Mouse (Mus musculus) embryonic facial prominence, embryonic 11.5 days (tissue): ENCODE results near the gene Smad3. TPM values are rescaled to one million over a fixed set of nuclear protein-coding genes. Genes with fewer than 3 reads are reported as not detected.

Source experiments
- ATAC-seq: fragments of 200-750 bp; cut with Nextera tagmentation; replicated peaks from 2 replicates; pipeline ENCODE4 v1.8.0; 2017; ENCODE audit warnings: low read depth; ENCODE audit not compliant: insufficient number of reproducible peaks, low FRiP score, low TSS enrichment
- DNase-seq: peaks from one replicate; pipeline ENCODE4 v3.0.0-alpha.2; 2015; ENCODE audit warnings: low spot score
- H3K27ac ChIP-seq: fragments of 300-500 bp; sonication (generic); replicated peaks from 2 replicates; pipeline ENCODE4 v1.5.1; 2014; ENCODE audit warnings: mild to moderate bottlenecking, low read depth, low read length, control low read depth
- H3K27me3 ChIP-seq: fragments of 300-500 bp; sonication (generic); 2 replicates; pipeline ENCODE4 v1.6.1; 2014; ENCODE audit warnings: mild to moderate bottlenecking, low read length, moderate library complexity, mixed read lengths; ENCODE audit not compliant: control insufficient read depth, insufficient read depth
- H3K36me3 ChIP-seq: fragments of 300-500 bp; sonication (generic); replicated peaks from 2 replicates; pipeline ENCODE4 v1.6.1; 2014; ENCODE audit warnings: low read depth, mild to moderate bottlenecking, low read length, moderate library complexity, mixed read lengths; ENCODE audit not compliant: control insufficient read depth, insufficient read depth
- H3K4me1 ChIP-seq: fragments of 300-500 bp; sonication (generic); 2 replicates; pipeline ENCODE4 v1.6.1; 2014; ENCODE audit warnings: low read length, mixed read lengths; ENCODE audit not compliant: control insufficient read depth, insufficient read depth
- H3K4me2 ChIP-seq: fragments of 300-500 bp; sonication (generic); 2 replicates; pipeline ENCODE4 v1.6.1; 2014; ENCODE audit warnings: low read depth, mild to moderate bottlenecking, control low read depth, low read length, moderate library complexity
- H3K4me3 ChIP-seq: fragments of 300-500 bp; sonication (generic); 2 replicates; pipeline ENCODE4 v1.5.1; 2014; ENCODE audit warnings: low read depth, low read length, control low read depth
- H3K9ac ChIP-seq: fragments of 300-500 bp; sonication (generic); replicated peaks from 2 replicates; pipeline ENCODE4 v1.6.1; 2014; ENCODE audit warnings: mild to moderate bottlenecking, control low read depth, low read length
- H3K9me3 ChIP-seq: fragments of 300-500 bp; sonication (generic); replicated peaks from 2 replicates; pipeline ENCODE4 v1.6.1; 2016; ENCODE audit warnings: mild to moderate bottlenecking, low read length, inconsistent platforms, mixed read lengths; ENCODE audit not compliant: control insufficient read depth
- WGBS: fragments of 180-500 bp; shearing (Covaris S2); extraction: QIAGEN DNeasy Blood & Tissue Kit; methylation state at CpG from one replicate; pipeline ENCODE4 v1.1.7; 2014; 5-methylcytosine and 5-hydroxymethylcytosine counted together
- polyA plus RNA-seq: library from polyadenylated mRNA; unstranded; fragments of >200 nt; fragmentation: Nextera tagmentation; extraction: Ambion mirVana; gene quantifications from 2 replicates; pipeline ENCODE4 v1.2.1, GENCODE M21; 2014

Gene Smad3
- polyA plus RNA-seq, 1 experiment from 2014 or later = 19.0 TPM

DNA sequence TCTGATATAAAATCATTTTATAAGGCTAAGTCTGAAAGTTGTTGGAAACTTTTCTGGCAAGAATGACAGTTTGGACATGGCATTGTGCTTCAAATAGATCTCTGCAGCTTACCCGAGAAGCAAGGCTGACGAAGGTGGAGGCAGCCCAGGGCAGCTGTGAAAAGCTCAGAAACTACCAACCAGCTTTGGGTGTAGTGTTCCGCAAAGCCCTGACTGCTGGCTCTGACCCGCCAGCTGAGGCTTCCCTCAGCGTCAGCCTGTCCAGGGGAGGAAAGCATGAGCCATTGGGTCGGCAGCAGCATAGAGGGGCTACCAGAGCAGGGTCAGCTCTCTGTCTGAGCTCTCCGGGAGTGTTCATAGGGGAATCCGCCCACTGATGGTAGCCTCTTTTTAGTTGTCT lies 148.5 kb downstream of the Smad3 start:
- Histone ChIP-seq H3K27me3 (no peaks in the 10 kb centered on the region), H3K36me3 (no peaks in the 10 kb centered on the region), H3K9ac (no peak overlapping the region), H3K4me2 (no peak overlapping the region), H3K27ac (no peak overlapping the region), H3K4me1 (peaks cover 7% of the 10 kb centered on the region), H3K4me3 (no peak overlapping the region), H3K9me3 (no peaks in the 10 kb centered on the region)
- DNase-seq (no peak), ATAC-seq (no peak)
- WGBS = 69% methylated on average over 8 of the region's 8 CpGs

DNA sequence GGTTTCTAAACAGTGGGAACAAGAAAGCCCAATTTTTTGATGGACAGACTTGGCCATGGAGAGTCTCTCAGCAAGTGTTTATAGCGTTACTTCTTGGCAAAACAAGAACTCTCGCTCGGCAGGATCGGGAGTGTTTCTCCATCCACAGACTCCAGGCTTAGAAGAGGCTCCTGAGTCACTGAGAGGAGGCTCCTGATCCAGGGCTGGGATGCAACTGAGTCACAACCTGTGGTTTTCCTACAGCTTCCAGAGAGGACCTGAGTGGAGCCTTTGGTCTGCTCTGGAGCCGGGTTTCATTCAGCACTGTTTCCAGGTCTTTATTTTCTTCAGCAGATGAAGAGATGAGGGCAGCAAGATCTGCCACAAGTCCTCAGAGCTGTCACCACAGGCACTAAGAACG lies 149.8 kb downstream of the Smad3 start:
- H3K36me3 ChIP-seq = no peaks in the 10 kb centered on the region
- H3K27me3 ChIP-seq = no peaks in the 10 kb centered on the region
- DNase-seq = no peak
- peaks cover 4% of the 10 kb centered on the region; the same call in 1 of the 2 replicates for H3K4me1 ChIP-seq
- no peak overlapping the region for H3K4me3 ChIP-seq
- no peak overlapping the region for H3K4me2 ChIP-seq
- H3K9me3 ChIP-seq = no peaks in the 10 kb centered on the region
- no peak overlapping the region for H3K9ac ChIP-seq
- 73% methylated on average over 6 of the region's 6 CpGs for WGBS
- no peak overlapping the region for H3K27ac ChIP-seq
- ATAC-seq = no peak

DNA sequence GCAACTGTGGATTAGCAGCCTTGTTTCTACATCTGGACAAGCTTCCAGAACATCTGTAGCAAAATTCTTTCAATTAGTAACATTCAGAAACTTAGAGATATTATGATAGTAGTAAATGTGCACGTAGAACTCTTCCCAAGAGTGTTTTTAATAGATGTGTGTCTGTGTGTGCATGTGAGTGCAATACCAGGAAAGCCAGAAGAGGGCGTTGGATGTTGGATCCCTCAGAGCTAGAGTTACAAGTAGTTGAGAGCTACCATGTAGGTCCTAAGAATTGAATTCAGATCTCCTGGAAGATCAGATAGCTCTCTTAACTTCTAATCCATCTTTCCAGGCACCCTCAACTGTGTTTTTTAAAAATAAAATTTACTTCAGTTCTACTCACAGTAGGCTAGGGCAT lies 151.2 kb downstream of the Smad3 start:
- no peaks in the 10 kb centered on the region for H3K36me3 ChIP-seq
- H3K4me3 ChIP-seq = no peak overlapping the region
- H3K4me2 ChIP-seq = no peak overlapping the region
- no peak overlapping the region for H3K9ac ChIP-seq
- no peaks in the 10 kb centered on the region for H3K27me3 ChIP-seq
- WGBS = 72% methylated on average over 2 of the region's 2 CpGs
- no peak overlapping the region for H3K27ac ChIP-seq
- no peaks in the 10 kb centered on the region for H3K9me3 ChIP-seq
- no peaks in the 10 kb centered on the region for H3K4me1 ChIP-seq
- DNase-seq (no peak), ATAC-seq (no peak)

DNA sequence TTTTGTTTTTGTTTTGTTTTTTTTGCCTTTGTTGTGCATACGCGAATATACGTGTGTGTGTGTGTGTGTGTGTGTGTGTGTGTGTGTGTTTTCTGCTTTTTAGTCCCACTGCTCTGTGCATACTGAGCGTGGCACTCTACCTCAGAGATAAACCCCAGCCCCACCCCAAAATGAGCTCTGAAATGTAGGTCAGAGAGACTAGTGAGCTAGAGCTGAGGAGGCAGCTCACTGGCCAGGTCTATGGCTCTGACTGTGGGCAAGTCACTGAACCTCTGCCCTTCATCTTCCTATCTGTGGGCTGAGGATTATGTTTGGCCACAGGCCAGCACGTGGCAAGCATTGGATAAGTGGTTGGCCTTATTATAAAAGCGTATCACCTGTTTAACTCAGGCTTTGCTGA lies 153.9 kb downstream of the Smad3 start:
- WGBS = 68% methylated on average over 6 of the region's 6 CpGs
- H3K9me3 ChIP-seq = no peaks in the 10 kb centered on the region

DNA sequence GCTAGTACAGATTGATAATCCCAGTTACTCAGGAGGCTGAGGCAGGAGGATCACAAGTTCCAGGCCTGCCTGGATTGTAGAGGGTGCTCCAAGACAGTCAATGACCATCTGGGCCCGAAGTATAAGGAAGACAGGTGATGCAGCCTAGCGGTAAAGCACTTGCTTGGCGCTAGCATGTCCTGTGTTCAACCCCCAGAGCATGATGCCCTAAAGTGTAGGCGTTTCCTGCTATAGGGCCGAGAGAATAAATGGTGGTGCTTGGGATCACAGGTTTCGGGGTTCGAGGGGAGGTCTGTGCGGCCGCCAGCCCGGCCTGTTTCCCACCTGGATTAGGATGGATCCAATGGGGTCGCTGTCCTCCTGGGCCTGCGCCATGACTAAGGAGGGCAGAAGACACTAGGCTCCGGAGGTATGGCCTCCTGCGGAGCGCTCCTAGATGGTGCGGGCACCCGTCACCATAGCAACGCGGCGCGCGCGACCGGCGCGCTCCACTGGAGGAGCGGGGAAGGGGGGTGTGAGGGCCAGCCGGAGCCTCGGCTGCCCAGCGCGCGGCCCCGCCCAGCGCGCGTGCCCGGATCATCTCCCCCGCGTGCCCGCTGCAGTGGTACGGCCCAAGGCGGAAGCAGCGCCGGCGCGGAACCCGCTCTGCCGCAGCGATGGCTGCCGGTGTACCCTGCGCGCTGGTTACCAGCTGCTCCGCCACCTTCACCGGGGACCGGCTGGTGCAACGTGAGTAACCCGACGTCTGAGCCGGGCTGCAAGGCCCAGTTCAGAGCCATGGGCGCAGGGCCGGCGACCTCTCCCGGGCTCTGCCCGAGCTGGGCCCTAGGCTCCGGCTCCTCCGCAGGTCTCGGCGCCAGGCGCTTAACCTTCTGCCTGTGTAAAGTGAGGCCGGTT lies 155.5 kb downstream of the Smad3 start, which contains the start of the genes Iqch and Aagab:
Gene Iqch, minus strand, starts transcription at position 451 of the 897 bp plus-strand sequence.
Gene Aagab, plus strand, starts transcription at position 618 of the 897 bp plus-strand sequence.
- ATAC-seq (peak; percentile 98), DNase-seq (peak; percentile 96)
- Histone ChIP-seq H3K27me3 (no peaks in the 10 kb centered on the region), H3K4me1 (no peaks in the 10 kb centered on the region), H3K4me3 (peak within 1 kb of the TSS; percentile 84), H3K4me2 (peak within 1 kb of the TSS; percentile 65), H3K36me3 (no peaks in the 10 kb centered on the region), H3K9me3 (no peaks in the 10 kb centered on the region), H3K27ac (no peak within 1 kb of the TSS), H3K9ac (peak within 1 kb of the TSS; percentile 83)
- WGBS = 2% methylated on average over 68 of the region's 70 CpGs

More for the DNA sequence above, 153.9 kb downstream of the Smad3 start:
- Histone ChIP-seq H3K9ac (no peak overlapping the region), H3K27ac (no peak overlapping the region), H3K4me1 (no peaks in the 10 kb centered on the region), H3K36me3 (no peaks in the 10 kb centered on the region), H3K4me2 (no peak overlapping the region), H3K27me3 (no peaks in the 10 kb centered on the region), H3K4me3 (no peak overlapping the region)
- DNase-seq = no peak
- ATAC-seq = no peak

Other genes with a start within 250 kb of the Smad3 start
- 0.17 TPM in 1 of 2 replicates, not detected in the other for gene Iqch, start 155.5 kb downstream of the Smad3 start, polyA plus RNA-seq
- 33.5 and 37.4 TPM in 2 replicates for gene Aagab, start 155.3 kb downstream of the Smad3 start, polyA plus RNA-seq